Mouse (Mus musculus) erythroblast, adult 5-6 weeks (primary cell): ENCODE measurements around the gene Sec24c. TPM values are rescaled to one million over a fixed set of nuclear protein-coding genes. Genes with fewer than 3 reads are reported as not detected.
A peak's percentile ranks its signal among the peaks of the same experiment; 100 is the strongest.

Experiments used
- ATAC-seq: replicated peaks from 2 replicates; pipeline ENCODE4 v1.8.0; 2016; ENCODE audit warnings: moderate number of reproducible peaks, mild to moderate bottlenecking, moderate TSS enrichment, inconsistent platforms; ENCODE audit not compliant: poor library complexity, low FRiP score, severe bottlenecking
- total RNA-seq, 2 experiments: library from RNA; stranded (forward) in 1 of 2; stranded (reverse) in 1 of 2; fragments of 150-400 nt in 1 of 2; fragments of 200-764, 138-1000 nt in 1 of 2; gene quantifications; 2 replicates each; pipeline versions ENCODE4 v1.2.3 to v1.2.4; 2015 to 2017; ENCODE audit warnings: low replicate concordance in 2 of 2

Gene Sec24c
- total RNA-seq, 2 experiments from 2014 or later: 20.8 to 67.7 TPM

GRCm38 (mm10) chr14:20658326-20658725 is 15.8 kb upstream of the Sec24c start:
- peak; percentile 43 for ATAC-seq

- no peak for ATAC-seq
Measured at GRCm38 (mm10) chr14:20658902-20659301, 15.2 kb upstream of the Sec24c start.

- ATAC-seq: no peak
Measured at GRCm38 (mm10) chr14:20659687-20660086, 14.4 kb upstream of the Sec24c start.

GRCm38 (mm10) chr14:20660827-20661660 is 13.1 kb upstream of the Sec24c start:
- ATAC-seq: peak; percentile 91

GRCm38 (mm10) chr14:20661661-20662331 is 12.3 kb upstream of the Sec24c start:
- ATAC-seq: no peak

- no peak for ATAC-seq
Measured at GRCm38 (mm10) chr14:20662740-20663139, 11.4 kb upstream of the Sec24c start.

- ATAC-seq: no peak
Measured at GRCm38 (mm10) chr14:20663601-20664000, 10.5 kb upstream of the Sec24c start.

- ATAC-seq: no peak
Measured at GRCm38 (mm10) chr14:20664436-20664835, 9.7 kb upstream of the Sec24c start.

- no peak for ATAC-seq
Measured at GRCm38 (mm10) chr14:20667469-20667868, 6.6 kb upstream of the Sec24c start.

GRCm38 (mm10) chr14:20668154-20668810 is 5.8 kb upstream of the Sec24c start, which contains the start of gene Synpo2l:
Gene Synpo2l, minus strand, starts transcription at chr14:20668354.
- no peak for ATAC-seq

GRCm38 (mm10) chr14:20672990-20673389 is 1.1 kb upstream of the Sec24c start:
- no peak for ATAC-seq

GRCm38 (mm10) chr14:20673735-20674063 is 409 bp upstream of the Sec24c start:
- ATAC-seq: peak; percentile 56

- no peak for ATAC-seq
Measured at GRCm38 (mm10) chr14:20677906-20678305, 3.8 kb downstream of the Sec24c start.

GRCm38 (mm10) chr14:20681742-20682141 is 7.6 kb downstream of the Sec24c start:
- no peak for ATAC-seq

- no peak for ATAC-seq
Measured at GRCm38 (mm10) chr14:20682498-20682897, 8.4 kb downstream of the Sec24c start.

- no peak for ATAC-seq
Measured at GRCm38 (mm10) chr14:20686576-20686975, 12.5 kb downstream of the Sec24c start.

GRCm38 (mm10) chr14:20689009-20689408 is 14.9 kb downstream of the Sec24c start:
- no peak for ATAC-seq

GRCm38 (mm10) chr14:20691772-20692171 is 17.7 kb downstream of the Sec24c start:
- no peak for ATAC-seq

GRCm38 (mm10) chr14:20693589-20694101 is 19.5 kb downstream of the Sec24c start:
- no peak for ATAC-seq

GRCm38 (mm10) chr14:20694185-20694883 is 20.2 kb downstream of the Sec24c start:
- peak; percentile 40; the same call in 1 of the 2 replicates for ATAC-seq
